Mouse (Mus musculus) ES-CJ7 (cell line): ENCODE data around the gene Rbm39.

Experiments
- DNase-seq: peaks from one replicate; pipeline ENCODE4 v3.0.0; 2011; ENCODE audit warnings: low read depth, low spot score

Rbm39 gene

GRCm38 (mm10) chr2:156111358-156112079 lies 68.5 kb downstream of the Rbm39 start, which contains the start of the genes Cpne1 and Rbm12:
Gene Cpne1 (minus strand): TSS chr2:156111965.
Gene Rbm12 (minus strand): TSS chr2:156111978.
- peak; percentile 91 for DNase-seq

GRCm38 (mm10) chr2:156110627-156111357 lies 69.2 kb downstream of the Rbm39 start:
- DNase-seq = peak; percentile 63
